Mouse (Mus musculus) embryo, embryonic 9.5 days (tissue): ENCODE results near the gene Unc5c.

Source experiments
- DNase-seq: peaks from one replicate; pipeline ENCODE4 v3.0.0-alpha.2; 2017; ENCODE audit errors: extremely low spot score

The Unc5c gene

GRCm38 (mm10) chr3:141511253-141512038 is 46.4 kb downstream of the Unc5c start:
- no peak for DNase-seq

- no peak for DNase-seq
Observed at GRCm38 (mm10) chr3:141528751-141529150, 63.7 kb downstream of the Unc5c start.

- no peak for DNase-seq
Observed at GRCm38 (mm10) chr3:141529599-141529998, 64.6 kb downstream of the Unc5c start.

- DNase-seq = no peak
Observed at GRCm38 (mm10) chr3:141533861-141534260, 68.8 kb downstream of the Unc5c start.

GRCm38 (mm10) chr3:141536857-141537256 is 71.8 kb downstream of the Unc5c start:
- no peak for DNase-seq

GRCm38 (mm10) chr3:141538120-141538519 is 73.1 kb downstream of the Unc5c start:
- no peak for DNase-seq

- no peak for DNase-seq
Observed at GRCm38 (mm10) chr3:141540749-141541148, 75.7 kb downstream of the Unc5c start.

GRCm38 (mm10) chr3:141547341-141547814 is 82.4 kb downstream of the Unc5c start:
- no peak for DNase-seq

GRCm38 (mm10) chr3:141549661-141550060 is 84.6 kb downstream of the Unc5c start:
- peak; percentile 47 for DNase-seq

- no peak for DNase-seq
Observed at GRCm38 (mm10) chr3:141552960-141553359, 87.9 kb downstream of the Unc5c start.

GRCm38 (mm10) chr3:141557072-141557471 is 92.1 kb downstream of the Unc5c start:
- no peak for DNase-seq

GRCm38 (mm10) chr3:141575076-141575688 is 110.2 kb downstream of the Unc5c start:
- no peak for DNase-seq

- no peak for DNase-seq
Observed at GRCm38 (mm10) chr3:141577382-141577781, 112.4 kb downstream of the Unc5c start.

GRCm38 (mm10) chr3:141581190-141581891 is 116.3 kb downstream of the Unc5c start:
- peak; percentile 57 for DNase-seq

GRCm38 (mm10) chr3:141581892-141582214 is 116.8 kb downstream of the Unc5c start:
- DNase-seq = no peak

- DNase-seq = no peak
Observed at GRCm38 (mm10) chr3:141583180-141583579, 118.2 kb downstream of the Unc5c start.

GRCm38 (mm10) chr3:141589392-141590012 is 124.5 kb downstream of the Unc5c start:
- DNase-seq = no peak

- DNase-seq = no peak
Observed at GRCm38 (mm10) chr3:141593249-141593648, 128.2 kb downstream of the Unc5c start.

GRCm38 (mm10) chr3:141594120-141594519 is 129.1 kb downstream of the Unc5c start:
- DNase-seq = no peak

- DNase-seq = no peak
Observed at GRCm38 (mm10) chr3:141595073-141595472, 130.1 kb downstream of the Unc5c start.

- no peak for DNase-seq
Observed at GRCm38 (mm10) chr3:141596461-141596860, 131.4 kb downstream of the Unc5c start.

- DNase-seq = no peak
Observed at GRCm38 (mm10) chr3:141596881-141597280, 131.9 kb downstream of the Unc5c start.
